Mouse (Mus musculus) embryonic fibroblast, embryonic 13.5 days (primary cell): ENCODE data around the gene Baz2a. TPM values are rescaled to one million over a fixed set of nuclear protein-coding genes. Genes with fewer than 3 reads are reported as not detected.
"Not testable (repeated sequence)": the region's sequence is repeated elsewhere in the genome, so short reads cannot be mapped to it uniquely, and the experiment has no call there.

Source experiments
- H3K27ac ChIP-seq: 2 replicates; pipeline ENCODE4 v1.5.1; 2012; ENCODE audit warnings: low read length, control low read depth, inconsistent platforms; ENCODE audit not compliant: insufficient read depth
- H3K4me1 ChIP-seq: 2 replicates; pipeline ENCODE4 v1.6.1; 2011; ENCODE audit warnings: low read length; ENCODE audit not compliant: control insufficient read depth, insufficient read depth
- H3K4me3 ChIP-seq: 2 replicates; pipeline ENCODE4 v1.5.1; 2011; ENCODE audit warnings: mild to moderate bottlenecking, control low read depth, low read length; ENCODE audit not compliant: insufficient read depth
- CTCF ChIP-seq: IDR thresholded peaks from 2 replicates; pipeline ENCODE4 v1.5.1; 2011; ENCODE audit warnings: mild to moderate bottlenecking, control low read depth, low read length, moderate library complexity, borderline replicate concordance; ENCODE audit not compliant: insufficient read depth
- POLR2A ChIP-seq: IDR thresholded peaks from 2 replicates; pipeline ENCODE4 v1.6.1; 2011; ENCODE audit warnings: low read depth, mild to moderate bottlenecking, control low read depth, low read length, moderate library complexity
- polyA plus RNA-seq: library from polyadenylated mRNA; stranded (reverse); fragments of >200 nt; gene quantifications from 2 replicates; pipeline ENCODE4 v1.2.4, GENCODE M21; 2011; ENCODE audit warnings: low read depth; ENCODE audit not compliant: missing spikeins, insufficient read length

The Baz2a gene
- polyA plus RNA-seq, 1 experiment, result 32.4 TPM

GRCm38 (mm10) chr10:128167091-128167490 lies 75.7 kb downstream of the Baz2a start:
- TF ChIP-seq POLR2A (no peak), CTCF (no peak)
- Histone ChIP-seq H3K27ac (peak overlapping the region; percentile 10; the same call in 1 of the 2 replicates), H3K4me3 (no peak overlapping the region), H3K4me1 (peaks cover 7% of the 10 kb centered on the region)

- peaks cover 11% of the 10 kb centered on the region for H3K4me1 ChIP-seq
- H3K4me3 ChIP-seq, H3K27ac ChIP-seq: not testable (repeated sequence)
Observed at GRCm38 (mm10) chr10:128171348-128171747, 80.0 kb downstream of the Baz2a start.

DNA sequence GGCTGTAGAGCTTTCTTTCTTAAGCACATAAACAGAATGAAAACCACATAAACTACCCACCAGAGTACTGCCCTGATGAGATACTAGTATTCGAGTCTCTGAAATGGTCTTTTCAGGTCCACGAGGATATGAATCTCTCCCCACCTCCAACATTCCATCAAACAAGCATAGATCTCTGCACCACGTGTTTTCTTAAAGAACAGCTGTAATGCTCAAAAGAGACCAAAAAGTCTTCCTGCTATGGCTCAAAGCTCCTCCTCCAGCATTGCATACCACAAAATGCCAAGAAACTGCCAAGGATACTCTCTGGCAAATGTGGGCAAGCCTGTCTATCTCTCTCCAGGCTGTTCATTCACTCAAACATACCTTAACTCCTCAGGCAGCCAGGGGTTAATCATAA lies 83.9 kb downstream of the Baz2a start:
- Histone ChIP-seq H3K4me3 (peak overlapping the region; percentile 81), H3K27ac (peak overlapping the region; percentile 97), H3K4me1 (peaks cover 8% of the 10 kb centered on the region)
- TF ChIP-seq CTCF, result no peak

DNA sequence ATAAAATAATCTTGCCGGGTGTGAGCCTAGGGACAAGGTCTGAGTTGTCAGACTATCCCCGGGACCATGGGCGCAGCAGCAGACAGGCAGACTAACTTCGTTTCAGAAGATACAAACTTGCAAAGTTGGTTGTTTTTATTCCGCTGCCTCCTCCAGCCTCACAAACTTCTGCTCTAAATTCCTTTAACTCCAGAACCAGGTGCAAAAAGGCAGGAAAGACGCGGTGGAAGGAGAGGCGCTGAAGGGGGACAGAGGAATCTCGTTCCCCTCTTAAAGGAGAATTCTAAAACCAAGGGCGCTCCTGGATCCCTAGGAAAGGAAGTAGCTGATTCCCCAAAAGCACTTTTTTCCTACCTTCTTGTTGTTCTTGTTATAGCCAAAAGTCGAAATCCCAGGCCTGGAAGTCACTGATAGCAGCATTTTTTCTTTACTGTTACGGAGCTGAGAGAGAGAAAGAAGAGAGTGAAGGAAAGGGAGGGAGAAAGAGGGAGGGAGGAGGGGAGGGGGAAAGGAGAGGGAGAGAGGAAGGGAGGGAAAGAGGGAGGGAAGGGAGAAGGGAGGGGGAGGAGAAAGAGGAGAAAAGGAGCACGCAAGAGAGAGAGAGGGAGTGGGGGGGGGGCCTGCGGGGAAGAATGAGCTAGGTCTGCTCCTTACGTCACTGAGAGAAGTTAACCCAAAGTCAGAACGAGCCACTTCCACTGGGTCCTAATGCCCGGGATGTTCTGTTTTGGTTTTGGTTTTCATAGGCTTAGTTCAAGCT lies 84.8 kb downstream of the Baz2a start:
- TF ChIP-seq CTCF (no peak), POLR2A (peak; percentile 49)
- peak overlapping the region; percentile 81 for H3K4me3 ChIP-seq
- peak overlapping the region; percentile 97 for H3K27ac ChIP-seq
- H3K4me1 ChIP-seq, result peaks cover 8% of the 10 kb centered on the region

DNA sequence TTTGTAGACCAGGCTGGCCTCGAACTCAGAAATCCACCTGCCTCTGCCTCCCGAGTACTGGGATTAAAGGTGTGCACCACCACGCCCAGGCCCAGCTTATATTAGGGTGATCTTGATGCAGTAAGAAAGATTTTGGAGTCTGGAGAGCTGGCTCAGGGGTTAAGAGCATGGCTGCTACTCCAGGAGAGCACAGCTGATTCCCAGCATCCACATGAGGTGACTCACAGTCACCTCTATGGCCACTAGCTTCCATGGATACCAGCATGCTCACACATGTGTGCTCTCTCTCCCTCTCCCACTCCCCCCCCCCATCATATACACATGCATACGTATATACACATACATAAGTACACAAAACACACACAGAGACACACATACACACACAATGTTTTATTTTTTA lies 85.9 kb downstream of the Baz2a start:
- Histone ChIP-seq H3K4me1 (peaks cover 8% of the 10 kb centered on the region), H3K27ac (peak overlapping the region; percentile 25), H3K4me3 (no peak overlapping the region)
- TF ChIP-seq POLR2A (no peak), CTCF (no peak)

Other genes with a start within 250 kb of the Baz2a start
- not detected in 2 replicates for gene Rdh19, start 241.6 kb upstream of the Baz2a start, polyA plus RNA-seq
- not detected in 2 replicates for gene Rdh16f2, start 225.1 kb upstream of the Baz2a start, polyA plus RNA-seq
- not detected in 2 replicates for gene Rdh7, start 202.8 kb upstream of the Baz2a start, polyA plus RNA-seq
- not detected in 2 replicates for gene Sdr9c7, start 193.1 kb upstream of the Baz2a start, polyA plus RNA-seq
- not detected in 2 replicates for gene Hsd17b6, start 84.0 kb upstream of the Baz2a start, polyA plus RNA-seq
- 21.8 and 30.9 TPM in 2 replicates for gene Prim1, start 76.4 kb upstream of the Baz2a start, polyA plus RNA-seq
- 887 and 940 TPM in 2 replicates for gene Naca, start 56.0 kb upstream of the Baz2a start, polyA plus RNA-seq
- gene Ptges3, start 32.6 kb upstream of the Baz2a start, polyA plus RNA-seq, result 270 and 308 TPM in 2 replicates
- gene Atp5b, start 8.3 kb upstream of the Baz2a start, polyA plus RNA-seq, result 979 and 1,112 TPM in 2 replicates
- 167 and 198 TPM in 2 replicates for gene Rbms2, start 88.7 kb downstream of the Baz2a start, polyA plus RNA-seq
- gene Gls2, start 102.9 kb downstream of the Baz2a start, polyA plus RNA-seq, result 1.1 and 1.2 TPM in 2 replicates
- gene Spryd4, start 120.2 kb downstream of the Baz2a start, polyA plus RNA-seq, result 14.5 and 17.6 TPM in 2 replicates
- not detected in 2 replicates for gene Mip, start 134.3 kb downstream of the Baz2a start, polyA plus RNA-seq
- gene Timeless, start 140.5 kb downstream of the Baz2a start, polyA plus RNA-seq, result 9.7 and 18.9 TPM in 2 replicates
- 0.30 TPM in 1 of 2 replicates, not detected in the other for gene Apon, start 162.5 kb downstream of the Baz2a start, polyA plus RNA-seq
- not detected in 2 replicates for gene Apof, start 177.1 kb downstream of the Baz2a start, polyA plus RNA-seq
- 34.5 and 35.0 TPM in 2 replicates for gene Stat2, start 179.0 kb downstream of the Baz2a start, polyA plus RNA-seq
- 0.42 TPM in 1 of 2 replicates, not detected in the other for gene Il23a, start 207.2 kb downstream of the Baz2a start, polyA plus RNA-seq
- 10.2 and 14.2 TPM in 2 replicates for gene Pan2, start 211.8 kb downstream of the Baz2a start, polyA plus RNA-seq
- gene Cnpy2, start 230.9 kb downstream of the Baz2a start, polyA plus RNA-seq, result 121 and 145 TPM in 2 replicates
- 204 and 207 TPM in 2 replicates for gene Cs, start 246.2 kb downstream of the Baz2a start, polyA plus RNA-seq